Mouse (Mus musculus) lung, postnatal 0 days (tissue): ENCODE measurements around the gene Dgkz.

Source experiments
- CTCF ChIP-seq: IDR thresholded peaks from 2 replicates; pipeline ENCODE4 v1.5.1; 2016; ENCODE audit warnings: antibody characterized with exemption, mild to moderate bottlenecking
- EP300 ChIP-seq: IDR thresholded peaks from 2 replicates; pipeline ENCODE4 v1.6.1; 2016; ENCODE audit warnings: antibody characterized with exemption, mild to moderate bottlenecking, control low read depth

DNA sequence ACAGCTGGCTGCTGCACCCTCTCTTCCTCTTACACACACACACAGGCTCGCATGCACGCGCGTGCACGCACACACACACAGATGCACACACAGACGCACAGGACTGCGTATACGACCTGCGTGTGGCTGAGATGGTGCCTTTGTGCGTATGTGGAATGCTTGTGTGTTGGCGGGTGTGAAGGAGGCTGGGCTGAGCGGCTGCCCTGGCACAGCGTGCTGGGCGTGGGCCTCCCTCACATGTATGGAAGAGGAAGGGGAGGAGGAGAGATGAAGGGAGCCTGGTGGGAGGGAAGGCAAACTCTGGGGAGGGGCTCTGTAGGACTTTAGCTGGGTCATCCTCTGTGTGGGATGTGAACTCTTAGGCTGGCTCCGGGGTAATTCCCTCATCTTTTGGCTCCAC is 50.2 kb downstream of the Dgkz start:
- TF ChIP-seq CTCF (no peak), EP300 (no peak)
